Mouse (Mus musculus): Measurements from ENCODE around the gene Tmem102. TPM values are rescaled to one million over a fixed set of nuclear protein-coding genes. Genes with fewer than 3 reads are reported as not detected.

Tmem102 gene
- polyA plus RNA-seq, 1 experiment from 2014 or later: 0.68 TPM

DNA sequence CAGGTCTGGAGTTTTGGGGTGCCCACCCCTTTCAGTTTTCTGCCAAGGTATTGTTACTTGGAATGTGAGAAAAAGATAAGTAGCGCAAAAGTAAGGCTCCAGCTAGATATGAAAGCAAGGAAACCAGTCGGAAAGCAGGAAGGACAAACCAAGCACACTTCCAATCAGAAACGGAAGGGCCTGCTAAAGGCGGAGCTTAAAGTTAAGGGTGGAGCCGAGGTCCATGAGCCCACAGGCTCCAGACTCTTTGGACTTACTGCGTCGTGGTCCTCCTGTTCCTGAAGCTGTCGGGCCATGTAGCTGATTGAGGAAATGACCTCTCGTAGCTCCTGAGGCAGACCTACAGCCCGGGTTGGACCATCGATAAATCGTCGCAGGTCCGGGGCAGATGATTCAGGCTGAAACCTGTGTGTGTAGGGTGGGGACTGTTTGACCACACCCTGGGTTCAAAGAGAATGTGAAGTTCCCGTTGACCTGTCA lies 20.6 kb downstream of the Tmem102 start:
- WGBS: 46% methylated on average over 15 of the region's 15 CpGs
- H3K9ac ChIP-seq (replicated peaks; ENCODE audit: low read depth, low read length): no peak overlapping the region
- H3K4me3 ChIP-seq (ENCODE audit: low read depth, low read length): no peak overlapping the region
- no peaks in the 10 kb centered on the region for H3K9me3 ChIP-seq (ENCODE audit: control insufficient read depth, low read length)
- no peak overlapping the region for H3K27ac ChIP-seq (ENCODE audit: low read depth, low read length)
- no peak for ATAC-seq (ENCODE audit: low read depth)
- H3K27me3 ChIP-seq (ENCODE audit: control insufficient read depth, insufficient read depth, low read length): no peaks in the 10 kb centered on the region
- H3K4me1 ChIP-seq (ENCODE audit: control insufficient read depth, insufficient read depth, low read length): no peaks in the 10 kb centered on the region
- H3K36me3 ChIP-seq (ENCODE audit: control insufficient read depth, insufficient read depth, low read length): no peaks in the 10 kb centered on the region
- no peak overlapping the region for H3K4me2 ChIP-seq (ENCODE audit: low read depth, low read length)

DNA sequence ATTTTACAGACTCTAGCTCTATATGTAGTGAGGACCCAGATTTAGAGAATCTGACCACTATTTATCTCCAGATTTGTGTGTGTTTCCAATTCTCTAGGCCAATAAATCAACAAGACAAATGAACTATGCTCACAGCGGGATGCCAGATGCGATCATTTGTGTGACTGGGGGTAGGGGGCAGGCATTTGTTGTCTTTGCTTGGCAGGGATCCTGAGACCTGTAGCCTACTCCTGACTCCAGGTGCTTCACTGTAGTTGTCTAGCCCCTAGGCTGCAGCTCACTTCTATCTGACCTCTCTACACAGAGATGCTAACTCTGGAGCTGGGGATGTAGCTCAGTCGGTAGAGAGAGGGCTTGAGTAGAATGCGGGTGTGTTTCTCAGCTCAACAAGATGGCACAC lies 23.6 kb downstream of the Tmem102 start:
- no peak overlapping the region for H3K4me3 ChIP-seq (ENCODE audit: low read depth, low read length)
- H3K4me2 ChIP-seq (ENCODE audit: low read depth, low read length): no peak overlapping the region
- H3K4me1 ChIP-seq (ENCODE audit: control insufficient read depth, insufficient read depth, low read length): no peaks in the 10 kb centered on the region
- H3K9me3 ChIP-seq (ENCODE audit: control insufficient read depth, low read length): no peaks in the 10 kb centered on the region
- H3K27ac ChIP-seq (ENCODE audit: low read depth, low read length): no peak overlapping the region
- H3K36me3 ChIP-seq (ENCODE audit: control insufficient read depth, insufficient read depth, low read length): no peaks in the 10 kb centered on the region
- no peaks in the 10 kb centered on the region for H3K27me3 ChIP-seq (ENCODE audit: control insufficient read depth, insufficient read depth, low read length)
- 19% methylated on average over 4 of the region's 4 CpGs for WGBS
- ATAC-seq (ENCODE audit: low read depth): no peak
- no peak overlapping the region for H3K9ac ChIP-seq (replicated peaks; ENCODE audit: low read depth, low read length)

- H3K4me3 ChIP-seq (ENCODE audit: low read depth, low read length): no peak overlapping the region
- no peaks in the 10 kb centered on the region for H3K4me1 ChIP-seq (ENCODE audit: control insufficient read depth, insufficient read depth, low read length)
- no peak overlapping the region for H3K9ac ChIP-seq (replicated peaks; ENCODE audit: low read depth, low read length)
- H3K36me3 ChIP-seq (ENCODE audit: control insufficient read depth, insufficient read depth, low read length): peaks cover 5% of the 10 kb centered on the region; the same call in 1 of the 2 replicates
- H3K4me2 ChIP-seq (ENCODE audit: low read depth, low read length): no peak overlapping the region
- no peak for ATAC-seq (ENCODE audit: low read depth)
- H3K27ac ChIP-seq (ENCODE audit: low read depth, low read length): no peak overlapping the region
- H3K27me3 ChIP-seq (ENCODE audit: control insufficient read depth, insufficient read depth, low read length): no peaks in the 10 kb centered on the region
- WGBS: 45% methylated on average over 7 of the region's 7 CpGs
- H3K9me3 ChIP-seq (ENCODE audit: control insufficient read depth, low read length): no peaks in the 10 kb centered on the region
Measured at GRCm38 (mm10) chr11:69778985-69779384, 26.4 kb downstream of the Tmem102 start.

- no peak overlapping the region for H3K9ac ChIP-seq (replicated peaks; ENCODE audit: low read depth, low read length)
- no peaks in the 10 kb centered on the region for H3K9me3 ChIP-seq (ENCODE audit: control insufficient read depth, low read length)
- H3K4me1 ChIP-seq (ENCODE audit: control insufficient read depth, insufficient read depth, low read length): no peaks in the 10 kb centered on the region
- no peak overlapping the region for H3K4me2 ChIP-seq (ENCODE audit: low read depth, low read length)
- no peak overlapping the region for H3K4me3 ChIP-seq (ENCODE audit: low read depth, low read length)
- no peaks in the 10 kb centered on the region for H3K27me3 ChIP-seq (ENCODE audit: control insufficient read depth, insufficient read depth, low read length)
- no peak overlapping the region for H3K27ac ChIP-seq (ENCODE audit: low read depth, low read length)
- ATAC-seq (ENCODE audit: low read depth): no peak
- peaks cover 5% of the 10 kb centered on the region; the same call in 1 of the 2 replicates for H3K36me3 ChIP-seq (ENCODE audit: control insufficient read depth, insufficient read depth, low read length)
- WGBS: 68% methylated on average over 23 of the region's 23 CpGs
Measured at GRCm38 (mm10) chr11:69778258-69778982, 27.0 kb downstream of the Tmem102 start.

DNA sequence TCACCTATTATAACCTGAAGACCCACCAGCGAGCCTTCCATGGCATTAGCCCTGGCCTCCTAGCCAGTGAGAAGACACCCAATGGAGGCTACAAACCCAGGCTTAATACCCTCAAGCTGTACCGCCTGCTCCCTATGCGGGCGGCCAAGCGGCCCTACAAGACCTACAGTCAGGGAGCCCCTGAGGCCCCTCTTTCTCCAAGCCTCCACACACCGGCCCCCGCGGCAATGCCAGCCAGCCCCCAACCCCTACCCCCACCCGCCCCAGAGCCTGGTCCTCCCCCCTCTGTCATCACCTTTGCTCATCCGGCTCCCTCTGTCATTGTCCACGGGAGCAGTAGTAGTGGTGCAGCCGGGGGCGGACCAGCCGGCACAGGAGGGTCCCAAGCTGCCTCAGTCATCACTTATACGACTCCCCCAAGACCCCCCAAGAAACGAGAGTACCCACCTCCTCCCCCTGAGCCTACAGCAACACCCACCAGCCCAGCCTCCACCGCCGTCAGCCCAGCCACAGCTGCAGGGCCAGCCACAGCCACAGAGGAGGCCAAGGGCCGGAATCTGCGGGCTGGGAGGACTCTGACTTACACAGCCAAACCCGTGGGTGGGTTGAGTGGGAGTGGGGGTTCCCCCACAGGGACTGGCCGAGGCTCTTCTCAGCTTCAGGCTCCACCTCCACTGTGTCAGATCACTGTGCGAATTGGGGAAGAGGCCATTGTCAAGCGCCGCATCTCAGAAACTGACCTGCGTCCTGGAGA lies 27.7 kb downstream of the Tmem102 start:
- ATAC-seq (ENCODE audit: low read depth): no peak
- H3K4me1 ChIP-seq (ENCODE audit: control insufficient read depth, insufficient read depth, low read length): no peaks in the 10 kb centered on the region
- H3K27me3 ChIP-seq (ENCODE audit: control insufficient read depth, insufficient read depth, low read length): no peaks in the 10 kb centered on the region
- H3K9ac ChIP-seq (replicated peaks; ENCODE audit: low read depth, low read length): no peak overlapping the region
- no peak overlapping the region for H3K4me2 ChIP-seq (ENCODE audit: low read depth, low read length)
- no peak overlapping the region for H3K4me3 ChIP-seq (ENCODE audit: low read depth, low read length)
- peaks cover 5% of the 10 kb centered on the region; the same call in 1 of the 2 replicates for H3K36me3 ChIP-seq (ENCODE audit: control insufficient read depth, insufficient read depth, low read length)
- H3K9me3 ChIP-seq (ENCODE audit: control insufficient read depth, low read length): no peaks in the 10 kb centered on the region
- no peak overlapping the region for H3K27ac ChIP-seq (ENCODE audit: low read depth, low read length)
- 57% methylated on average over 22 of the region's 26 CpGs for WGBS

DNA sequence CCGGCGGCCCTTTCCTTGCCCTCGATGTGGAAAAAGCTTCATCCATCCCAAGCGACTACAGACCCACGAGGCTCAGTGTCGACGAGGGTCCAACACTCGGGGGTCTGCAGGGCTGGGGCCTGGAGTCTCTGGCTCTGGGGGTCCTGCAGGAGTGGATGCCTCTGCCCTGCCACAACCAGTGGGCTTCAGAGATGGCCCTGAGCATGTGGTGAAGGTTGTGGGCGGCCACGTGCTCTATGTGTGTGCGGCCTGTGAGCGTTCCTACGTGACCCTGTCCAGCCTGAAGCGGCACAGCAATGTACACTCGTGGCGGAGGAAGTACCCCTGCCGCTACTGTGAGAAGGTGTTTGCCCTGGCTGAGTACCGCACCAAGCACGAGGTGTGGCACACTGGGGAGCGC lies 28.9 kb downstream of the Tmem102 start:
- H3K27me3 ChIP-seq (ENCODE audit: control insufficient read depth, insufficient read depth, low read length): no peaks in the 10 kb centered on the region
- H3K9me3 ChIP-seq (ENCODE audit: control insufficient read depth, low read length): no peaks in the 10 kb centered on the region
- H3K9ac ChIP-seq (replicated peaks; ENCODE audit: low read depth, low read length): no peak overlapping the region
- no peak overlapping the region for H3K4me2 ChIP-seq (ENCODE audit: low read depth, low read length)
- 87% methylated on average over 20 of the region's 20 CpGs for WGBS
- H3K27ac ChIP-seq (ENCODE audit: low read depth, low read length): no peak overlapping the region
- H3K4me3 ChIP-seq (ENCODE audit: low read depth, low read length): no peak overlapping the region
- peaks cover 5% of the 10 kb centered on the region; the same call in 1 of the 2 replicates for H3K36me3 ChIP-seq (ENCODE audit: control insufficient read depth, insufficient read depth, low read length)
- no peak for ATAC-seq (ENCODE audit: low read depth)
- no peaks in the 10 kb centered on the region for H3K4me1 ChIP-seq (ENCODE audit: control insufficient read depth, insufficient read depth, low read length)

GRCm38 (mm10) chr11:69775716-69776115 lies 29.7 kb downstream of the Tmem102 start:
- 60% methylated on average over 10 of the region's 10 CpGs for WGBS
- Histone ChIP-seq H3K27me3 (ENCODE audit: control insufficient read depth, insufficient read depth, low read length) (no peaks in the 10 kb centered on the region), H3K4me1 (ENCODE audit: control insufficient read depth, insufficient read depth, low read length) (no peaks in the 10 kb centered on the region), H3K4me2 (ENCODE audit: low read depth, low read length) (no peak overlapping the region), H3K27ac (ENCODE audit: low read depth, low read length) (no peak overlapping the region), H3K4me3 (ENCODE audit: low read depth, low read length) (no peak overlapping the region), H3K36me3 (ENCODE audit: control insufficient read depth, insufficient read depth, low read length) (peaks cover 5% of the 10 kb centered on the region; the same call in 1 of the 2 replicates), H3K9me3 (ENCODE audit: control insufficient read depth, low read length) (no peaks in the 10 kb centered on the region), H3K9ac (replicated peaks; ENCODE audit: low read depth, low read length) (no peak overlapping the region)
- ATAC-seq (ENCODE audit: low read depth): no peak

DNA sequence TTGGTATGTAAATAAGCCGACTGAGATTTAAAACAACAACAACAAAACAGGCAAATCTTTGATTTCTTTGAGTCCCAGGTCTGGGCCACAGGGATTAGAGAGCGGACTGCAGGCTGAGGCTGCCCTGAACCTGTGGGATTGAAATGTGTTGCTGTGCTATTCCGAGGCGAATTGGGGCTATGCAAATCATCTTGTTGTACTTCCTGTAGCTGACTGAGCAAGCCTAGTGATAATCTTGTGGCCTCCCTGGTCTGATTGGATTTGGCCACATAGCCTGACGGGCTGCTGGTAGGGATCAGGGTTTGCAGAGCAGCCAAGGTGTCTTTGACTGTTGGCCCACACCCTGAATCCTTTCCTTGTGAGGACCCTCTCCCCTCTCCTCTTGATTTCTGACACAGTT lies 30.5 kb downstream of the Tmem102 start:
- H3K4me1 ChIP-seq (ENCODE audit: control insufficient read depth, insufficient read depth, low read length): no peaks in the 10 kb centered on the region
- no peak for ATAC-seq (ENCODE audit: low read depth)
- WGBS: 58% methylated on average over 5 of the region's 5 CpGs
- peaks cover 5% of the 10 kb centered on the region; the same call in 1 of the 2 replicates for H3K36me3 ChIP-seq (ENCODE audit: control insufficient read depth, insufficient read depth, low read length)
- no peak overlapping the region for H3K4me3 ChIP-seq (ENCODE audit: low read depth, low read length)
- H3K27me3 ChIP-seq (ENCODE audit: control insufficient read depth, insufficient read depth, low read length): no peaks in the 10 kb centered on the region
- no peak overlapping the region for H3K27ac ChIP-seq (ENCODE audit: low read depth, low read length)
- H3K9ac ChIP-seq (replicated peaks; ENCODE audit: low read depth, low read length): no peak overlapping the region
- H3K9me3 ChIP-seq (ENCODE audit: control insufficient read depth, low read length): no peaks in the 10 kb centered on the region
- H3K4me2 ChIP-seq (ENCODE audit: low read depth, low read length): no peak overlapping the region

DNA sequence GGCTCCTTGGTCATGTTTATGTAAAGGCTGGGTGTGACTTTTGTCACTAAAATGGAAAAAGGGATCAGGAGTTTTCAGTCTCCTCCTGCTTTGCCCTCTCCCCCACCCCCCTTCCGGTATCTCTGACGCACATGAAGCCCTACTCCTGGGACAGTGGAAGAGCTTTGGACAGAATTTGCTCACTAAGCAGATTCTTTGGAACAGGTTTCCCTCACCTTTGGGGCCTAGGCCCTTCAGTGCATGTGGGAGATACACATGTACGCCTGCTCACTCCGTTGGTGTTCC lies 37.9 kb downstream of the Tmem102 start:
- WGBS: 69% methylated on average over 4 of the region's 4 CpGs
- Histone ChIP-seq H3K4me1 (ENCODE audit: control insufficient read depth, insufficient read depth, low read length) (peaks cover 13% of the 10 kb centered on the region), H3K9ac (replicated peaks; ENCODE audit: low read depth, low read length) (peak overlapping the region; percentile 25; the same call in 1 of the 2 replicates), H3K9me3 (ENCODE audit: control insufficient read depth, low read length) (no peaks in the 10 kb centered on the region), H3K27me3 (ENCODE audit: control insufficient read depth, insufficient read depth, low read length) (no peaks in the 10 kb centered on the region), H3K4me3 (ENCODE audit: low read depth, low read length) (no peak overlapping the region), H3K36me3 (ENCODE audit: control insufficient read depth, insufficient read depth, low read length) (no peaks in the 10 kb centered on the region), H3K4me2 (ENCODE audit: low read depth, low read length) (peak overlapping the region; percentile 58), H3K27ac (ENCODE audit: low read depth, low read length) (no peak overlapping the region)
- ATAC-seq (ENCODE audit: low read depth): no peak
